Mouse (Mus musculus) megakaryocyte, embryonic 14.5 days (primary cell): Measurements from ENCODE around the gene Manf. TPM values are rescaled to one million over a fixed set of nuclear protein-coding genes. Genes with fewer than 3 reads are reported as not detected.

Source experiments
- H3K27me3 ChIP-seq: replicated peaks from 2 replicates; pipeline ENCODE3; 2012; ENCODE audit warnings: inconsistent platforms
- H3K36me3 ChIP-seq: replicated peaks from 2 replicates; pipeline ENCODE3; 2012; ENCODE audit warnings: low read length, inconsistent platforms, mixed read lengths
- H3K4me1 ChIP-seq: 2 replicates; pipeline ENCODE4 v1.6.1; 2012; ENCODE audit warnings: inconsistent platforms
- H3K4me3 ChIP-seq: replicated peaks from 2 replicates; pipeline ENCODE3; 2012; ENCODE audit warnings: moderate library complexity, mild to moderate bottlenecking, inconsistent platforms
- H3K9me3 ChIP-seq: 2 replicates; pipeline ENCODE4 v1.6.1; 2012; ENCODE audit warnings: inconsistent platforms
- FLI1 ChIP-seq: IDR thresholded peaks from 2 replicates; pipeline ENCODE4 v1.6.1; 2012; ENCODE audit warnings: low read length, inconsistent platforms, mixed read lengths
- GATA1 ChIP-seq: IDR thresholded peaks from 3 replicates; pipeline ENCODE4 v1.6.1; 2012; ENCODE audit warnings: mixed read lengths, low read length, inconsistent platforms, borderline replicate concordance
- polyA plus RNA-seq: library from polyadenylated mRNA; stranded (reverse); fragments of >175 nt; gene quantifications from 2 replicates; pipeline ENCODE4 v1.2.3, GENCODE M21; 2012; ENCODE audit warnings: low replicate concordance; ENCODE audit not compliant: insufficient read depth

The Manf gene
- 14.7 and 174 TPM in 2 replicates for polyA plus RNA-seq

GRCm38 (mm10) chr9:106891829-106892551, at the start of gene Manf:
Gene Manf, minus strand, starts transcription at chr9:106891979.
- peaks cover 62% of the 10 kb centered on the region for H3K4me1 ChIP-seq

GRCm38 (mm10) chr9:106934998-106935397, 43.2 kb upstream of the Manf start:
- H3K4me1 ChIP-seq: no peaks in the 10 kb centered on the region; the same call in 1 of the 2 replicates
- no peaks in the 10 kb centered on the region for H3K36me3 ChIP-seq
- H3K4me3 ChIP-seq: no peak overlapping the region
- H3K9me3 ChIP-seq: peaks cover 4% of the 10 kb centered on the region; the same call in 1 of the 2 replicates
- peaks cover 7% of the 10 kb centered on the region for H3K27me3 ChIP-seq
- TF ChIP-seq FLI1 (no peak), GATA1 (no peak)

More at GRCm38 (mm10) chr9:106891829-106892551, at the start of gene Manf:
- Histone ChIP-seq H3K4me3 (peak within 1 kb of the TSS; percentile 96), H3K27me3 (peaks cover 8% of the 10 kb centered on the region), H3K9me3 (no peaks in the 10 kb centered on the region), H3K36me3 (peaks cover 35% of the 10 kb centered on the region)
- no peak for TF ChIP-seq GATA1

GRCm38 (mm10) chr9:106914878-106915277, 23.1 kb upstream of the Manf start:
- Histone ChIP-seq H3K4me3 (no peak overlapping the region), H3K36me3 (no peaks in the 10 kb centered on the region)
- TF ChIP-seq FLI1: no peak

GRCm38 (mm10) chr9:106913759-106914158, 22.0 kb upstream of the Manf start:
- Histone ChIP-seq H3K36me3 (no peaks in the 10 kb centered on the region), H3K4me3 (no peak overlapping the region), H3K9me3 (no peaks in the 10 kb centered on the region), H3K27me3 (peaks cover 30% of the 10 kb centered on the region), H3K4me1 (peaks cover 7% of the 10 kb centered on the region)
- TF ChIP-seq FLI1 (no peak), GATA1 (no peak)

More at GRCm38 (mm10) chr9:106914878-106915277, 23.1 kb upstream of the Manf start:
- Histone ChIP-seq H3K27me3 (peaks cover 30% of the 10 kb centered on the region), H3K4me1 (no peaks in the 10 kb centered on the region), H3K9me3 (no peaks in the 10 kb centered on the region)

GRCm38 (mm10) chr9:106911624-106912023, 19.8 kb upstream of the Manf start:
- Histone ChIP-seq H3K36me3 (no peaks in the 10 kb centered on the region), H3K4me1 (peaks cover 18% of the 10 kb centered on the region), H3K9me3 (no peaks in the 10 kb centered on the region), H3K27me3 (peaks cover 31% of the 10 kb centered on the region), H3K4me3 (no peak overlapping the region)
- TF ChIP-seq FLI1 (no peak), GATA1 (no peak)

- TF ChIP-seq FLI1 (no peak), GATA1 (no peak)
- Histone ChIP-seq H3K36me3 (no peaks in the 10 kb centered on the region), H3K27me3 (peaks cover 22% of the 10 kb centered on the region), H3K9me3 (no peaks in the 10 kb centered on the region), H3K4me1 (peaks cover 20% of the 10 kb centered on the region), H3K4me3 (no peak overlapping the region)
These were observed 16.9 kb upstream of the Manf start for GRCm38 (mm10) chr9:106908715-106909114.

- no peaks in the 10 kb centered on the region for H3K36me3 ChIP-seq
- H3K9me3 ChIP-seq: no peaks in the 10 kb centered on the region
- no peak overlapping the region for H3K4me3 ChIP-seq
- H3K27me3 ChIP-seq: peaks cover 21% of the 10 kb centered on the region
- H3K4me1 ChIP-seq: peaks cover 24% of the 10 kb centered on the region
- no peak for TF ChIP-seq GATA1
- no peak for TF ChIP-seq FLI1
These were observed 16.4 kb upstream of the Manf start for GRCm38 (mm10) chr9:106908174-106908573.

- peaks cover 19% of the 10 kb centered on the region for H3K27me3 ChIP-seq
- no peaks in the 10 kb centered on the region for H3K36me3 ChIP-seq
- TF ChIP-seq GATA1 (no peak), FLI1 (no peak)
These were observed 14.8 kb upstream of the Manf start for GRCm38 (mm10) chr9:106906597-106906996.

GRCm38 (mm10) chr9:106903791-106904134, 12.0 kb upstream of the Manf start:
- TF ChIP-seq FLI1 (no peak), GATA1 (no peak)
- H3K4me1 ChIP-seq: peaks cover 34% of the 10 kb centered on the region
- no peaks in the 10 kb centered on the region for H3K36me3 ChIP-seq
- H3K4me3 ChIP-seq: no peak overlapping the region
- H3K9me3 ChIP-seq: no peaks in the 10 kb centered on the region
- H3K27me3 ChIP-seq: peaks cover 37% of the 10 kb centered on the region

More at GRCm38 (mm10) chr9:106906597-106906996, 14.8 kb upstream of the Manf start:
- H3K4me1 ChIP-seq: peaks cover 37% of the 10 kb centered on the region
- H3K9me3 ChIP-seq: no peaks in the 10 kb centered on the region
- no peak overlapping the region for H3K4me3 ChIP-seq

GRCm38 (mm10) chr9:106903099-106903790, 11.5 kb upstream of the Manf start:
- Histone ChIP-seq H3K27me3 (peaks cover 38% of the 10 kb centered on the region), H3K9me3 (no peaks in the 10 kb centered on the region), H3K36me3 (no peaks in the 10 kb centered on the region), H3K4me1 (peaks cover 33% of the 10 kb centered on the region), H3K4me3 (no peak overlapping the region)
- TF ChIP-seq GATA1 (no peak), FLI1 (no peak)
